Mouse (Mus musculus) bone marrow macrophage, adult 2 months (primary cell): Measurements from ENCODE around the gene Pttg1.

ENCODE experiments used
- CTCF ChIP-seq: IDR thresholded peaks from 2 replicates; pipeline ENCODE4 v1.5.1; 2012; ENCODE audit warnings: low read depth, mild to moderate bottlenecking, low read length, moderate library complexity
- POLR2A ChIP-seq: IDR thresholded peaks from 2 replicates; pipeline ENCODE4 v1.6.1; 2012; ENCODE audit warnings: mild to moderate bottlenecking, low read depth, low read length, borderline replicate concordance

- no peak for TF ChIP-seq CTCF
- no peak for TF ChIP-seq POLR2A
Measured at GRCm38 (mm10) chr11:43470118-43470517, 44.1 kb upstream of the Pttg1 start.
